Mouse (Mus musculus): ENCODE results near the gene Arhgef12. TPM values are rescaled to one million over a fixed set of nuclear protein-coding genes. Genes with fewer than 3 reads are reported as not detected.

Arhgef12 gene
- polyA plus RNA-seq, 1 experiment = 7.8 TPM

GRCm38 (mm10) chr9:43084496-43085362 lies 22.3 kb downstream of the Arhgef12 start:
- DNase-seq (ENCODE audit: low read depth, low spot score) = no peak
- WGBS = 67% methylated on average over 7 of the region's 7 CpGs

- DNase-seq (ENCODE audit: low read depth, low spot score) = no peak
- WGBS = 54% methylated on average over 7 of the region's 7 CpGs
Observed at GRCm38 (mm10) chr9:43083441-43084055, 23.5 kb downstream of the Arhgef12 start.

DNA sequence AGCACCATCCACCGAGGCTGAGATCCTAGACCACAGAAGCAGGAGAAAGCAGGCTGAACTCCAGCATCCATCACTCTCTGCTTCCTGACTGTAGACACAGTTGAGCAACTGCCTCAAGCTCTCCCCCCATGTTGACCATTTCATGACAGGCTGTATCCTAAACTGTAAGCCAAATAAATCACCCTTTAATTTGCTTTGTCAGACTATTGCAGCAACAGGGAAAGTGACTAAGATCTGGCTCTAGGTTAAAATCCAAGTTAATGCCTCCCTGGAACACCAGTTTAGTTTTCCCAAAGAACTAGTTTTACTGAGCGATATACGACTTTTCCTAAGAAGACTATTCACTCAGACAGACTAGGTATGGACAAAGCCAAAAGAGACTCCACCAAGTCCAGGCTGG lies 28.3 kb downstream of the Arhgef12 start:
- 86% methylated on average over 3 of the region's 3 CpGs for WGBS
- DNase-seq (ENCODE audit: low read depth, low spot score) = no peak

DNA sequence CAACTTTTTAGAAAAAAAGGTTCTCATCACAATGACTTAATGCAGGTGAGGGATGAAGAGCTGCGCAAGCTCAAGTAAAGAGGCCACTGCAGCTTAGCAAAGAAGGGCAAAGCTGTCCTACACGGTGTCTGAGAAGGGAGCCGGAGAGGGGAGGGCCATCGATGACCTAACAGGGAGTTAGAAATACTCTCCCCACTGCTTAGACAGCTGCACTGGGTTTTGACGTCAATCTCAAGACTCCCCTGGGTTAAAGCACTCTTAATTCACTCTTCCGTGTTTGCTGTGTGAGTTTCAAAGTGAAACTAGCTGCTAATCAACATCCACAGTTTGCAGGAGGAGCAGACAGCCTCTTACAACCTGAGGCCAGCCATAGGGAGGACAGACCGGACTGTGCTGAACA lies 30.9 kb downstream of the Arhgef12 start:
- WGBS = 67% methylated on average over 7 of the region's 7 CpGs
- DNase-seq (ENCODE audit: low read depth, low spot score) = no peak

DNA sequence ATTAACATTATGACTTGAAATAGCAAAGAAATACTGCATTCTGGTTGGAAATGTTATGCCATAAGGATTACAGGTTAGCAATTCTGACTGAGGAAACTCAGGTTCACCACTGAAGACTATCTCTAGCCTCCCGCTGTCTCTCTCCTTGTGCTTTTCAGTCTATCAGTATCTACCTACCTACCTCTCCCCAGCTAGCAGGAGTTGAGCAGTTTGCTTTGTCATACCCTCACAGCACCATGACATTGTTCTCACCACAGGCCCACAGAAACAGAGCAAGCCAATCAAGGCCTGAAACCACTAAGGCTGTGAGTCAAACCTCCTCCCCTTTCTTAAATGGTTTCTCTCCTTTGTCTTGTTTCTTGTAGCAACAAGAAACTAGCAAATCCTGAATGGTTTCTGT lies 32.4 kb downstream of the Arhgef12 start:
- no peak for DNase-seq (ENCODE audit: low read depth, low spot score)
- WGBS = 100% methylated on average over 1 of the region's 1 CpGs

DNA sequence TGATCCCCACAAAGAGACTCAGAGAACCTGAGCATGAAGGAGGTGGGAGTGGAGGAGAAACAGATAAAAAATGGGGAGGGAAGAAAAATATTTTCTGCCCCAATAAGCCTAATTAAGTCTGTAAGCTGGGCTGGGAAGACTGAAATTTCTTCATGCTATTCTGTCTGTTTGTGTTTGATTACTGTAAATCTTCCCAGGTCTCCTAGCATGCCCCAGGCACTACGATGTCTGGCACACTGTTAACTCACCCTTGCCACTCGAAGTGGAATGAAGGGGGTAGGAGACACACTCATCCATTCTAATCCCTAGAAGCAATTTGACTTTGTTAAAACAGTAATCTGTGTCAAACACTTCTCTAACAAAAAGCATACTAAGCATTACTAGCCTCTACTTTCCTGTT lies 35.3 kb downstream of the Arhgef12 start:
- WGBS = 67% methylated on average over 2 of the region's 2 CpGs
- no peak for DNase-seq (ENCODE audit: low read depth, low spot score)

DNA sequence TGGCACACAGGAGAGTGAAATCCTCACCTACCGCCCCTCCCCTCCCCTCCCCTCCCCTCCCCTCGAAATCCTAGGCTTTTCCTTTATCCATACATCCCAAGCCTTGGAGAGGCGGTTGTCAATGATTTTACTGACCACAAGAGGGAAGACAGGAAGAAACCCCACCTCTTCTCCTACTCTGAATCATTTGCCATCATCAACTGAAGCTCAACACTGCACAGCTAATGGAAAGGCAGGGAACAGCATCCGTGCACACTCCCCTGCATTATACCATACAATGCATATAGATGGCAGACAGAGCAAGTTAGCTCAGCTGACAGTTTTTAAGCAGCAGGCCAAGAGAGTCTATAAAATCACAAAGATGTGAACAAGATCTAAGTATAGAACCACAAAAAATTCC lies 35.9 kb downstream of the Arhgef12 start:
- WGBS = 66% methylated on average over 4 of the region's 4 CpGs

DNA sequence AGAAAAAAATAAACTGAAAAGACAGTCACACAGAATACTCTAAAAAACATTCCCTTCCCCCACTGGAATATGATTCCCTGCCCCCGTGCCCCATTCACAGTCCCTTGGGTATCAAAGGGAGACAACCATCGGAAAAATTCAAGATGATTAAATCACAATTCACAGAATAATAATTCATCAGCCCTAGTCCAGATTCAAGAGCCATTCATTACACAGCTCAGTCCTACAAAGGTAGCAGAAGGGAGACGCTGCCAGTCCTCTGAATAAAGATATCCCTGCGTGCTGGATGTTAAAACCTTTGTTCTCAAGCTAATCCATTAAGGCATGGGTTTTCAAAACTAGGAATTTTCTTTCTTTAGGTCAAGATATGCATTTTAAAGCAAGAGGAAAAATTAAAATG lies 36.5 kb downstream of the Arhgef12 start:
- WGBS = 85% methylated on average over 4 of the region's 4 CpGs
- DNase-seq (ENCODE audit: low read depth, low spot score) = no peak

More for the DNA sequence above, 35.9 kb downstream of the Arhgef12 start:
- no peak for DNase-seq (ENCODE audit: low read depth, low spot score)

DNA sequence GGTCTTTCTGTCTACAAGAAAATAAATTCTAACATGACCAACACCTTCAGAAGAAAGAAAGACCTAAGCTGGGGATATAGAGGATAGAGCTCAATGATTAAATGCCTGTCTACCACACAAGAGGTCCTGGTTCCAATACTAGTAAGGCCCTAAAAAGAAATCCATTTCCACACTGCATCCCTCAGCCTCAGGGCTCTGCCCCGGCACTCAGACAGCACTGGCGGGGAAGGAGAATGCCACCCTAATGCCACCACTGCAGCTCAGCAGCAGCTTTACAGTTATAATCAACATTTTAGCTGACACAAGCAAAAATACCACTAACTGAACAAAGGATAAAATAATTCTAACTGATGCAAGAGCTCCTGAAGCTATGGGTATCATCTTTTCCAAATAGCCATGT lies 36.9 kb downstream of the Arhgef12 start:
- DNase-seq (ENCODE audit: low read depth, low spot score) = no peak
- 83% methylated on average over 2 of the region's 2 CpGs for WGBS

DNA sequence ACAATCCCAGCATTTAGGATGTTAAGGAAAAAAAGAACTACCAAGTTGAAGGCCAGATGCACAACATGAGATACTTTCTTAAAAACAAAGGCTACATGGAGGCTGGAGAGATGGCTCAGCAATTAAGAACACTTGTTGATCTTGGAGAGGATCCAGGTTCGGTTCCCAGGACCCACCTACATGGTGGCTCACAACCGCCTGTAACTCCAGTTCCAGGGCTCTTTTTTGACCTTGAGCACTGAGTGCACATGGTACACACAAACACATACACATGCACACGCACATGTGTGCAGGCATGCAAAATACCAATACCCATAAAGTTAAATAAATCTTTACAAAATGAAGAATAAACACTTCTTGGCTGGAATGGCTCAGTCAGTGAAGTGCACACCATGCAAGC lies 39.1 kb downstream of the Arhgef12 start:
- DNase-seq (ENCODE audit: low read depth, low spot score) = no peak
- 23% methylated on average over 3 of the region's 3 CpGs for WGBS

- 83% methylated on average over 4 of the region's 4 CpGs for WGBS
- no peak for DNase-seq (ENCODE audit: low read depth, low spot score)
Observed at GRCm38 (mm10) chr9:43065231-43065630, 41.8 kb downstream of the Arhgef12 start.

DNA sequence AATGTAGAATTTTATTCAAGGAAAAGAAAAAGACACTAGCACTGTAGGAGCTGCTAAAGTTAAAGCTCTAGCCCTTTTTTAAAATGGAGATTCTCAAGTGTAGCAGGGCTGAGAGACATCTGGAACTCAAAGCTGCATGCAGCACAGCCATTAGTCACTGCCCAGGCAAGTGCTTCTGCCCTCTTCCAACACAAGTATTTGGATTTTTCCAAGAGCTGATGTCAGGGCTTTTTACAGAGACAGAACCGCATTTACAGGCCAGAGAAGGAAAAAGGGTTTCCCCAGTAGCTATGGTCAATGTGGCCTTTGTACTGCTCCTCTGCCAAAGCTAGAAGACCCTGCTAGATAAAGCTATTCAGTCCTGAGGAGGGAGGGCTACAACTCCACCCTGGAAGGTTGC lies 45.5 kb downstream of the Arhgef12 start:
- DNase-seq (ENCODE audit: low read depth, low spot score) = no peak
- WGBS = 69% methylated on average over 1 of the region's 1 CpGs

- 65% methylated on average over 2 of the region's 2 CpGs for WGBS
- DNase-seq (ENCODE audit: low read depth, low spot score) = no peak
Observed at GRCm38 (mm10) chr9:43050391-43050790, 56.6 kb downstream of the Arhgef12 start.

DNA sequence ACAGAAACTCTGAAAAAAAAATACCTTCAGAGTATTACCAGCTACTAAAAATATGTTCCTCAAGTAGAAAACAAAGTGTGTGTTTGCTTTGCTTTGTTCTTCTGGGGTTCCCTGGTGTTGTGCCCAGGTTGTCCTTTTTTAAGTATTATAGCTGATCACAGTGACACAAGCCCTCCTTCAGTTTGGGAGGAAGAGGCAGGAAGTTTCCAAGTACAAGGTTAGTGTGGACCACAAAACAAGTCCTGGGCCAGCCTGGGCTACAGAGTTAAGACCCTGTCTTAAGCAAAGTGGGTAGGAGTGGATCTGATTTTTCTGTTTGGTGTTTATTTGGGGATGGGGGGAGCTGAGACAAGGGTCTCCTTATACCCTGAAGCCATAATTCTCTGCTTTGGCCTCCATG lies 62.6 kb downstream of the Arhgef12 start:
- DNase-seq (ENCODE audit: low read depth, low spot score) = no peak

- WGBS = 65% methylated on average over 8 of the region's 8 CpGs
- no peak for DNase-seq (ENCODE audit: low read depth, low spot score)
Observed at GRCm38 (mm10) chr9:43038466-43038865, 68.6 kb downstream of the Arhgef12 start.

DNA sequence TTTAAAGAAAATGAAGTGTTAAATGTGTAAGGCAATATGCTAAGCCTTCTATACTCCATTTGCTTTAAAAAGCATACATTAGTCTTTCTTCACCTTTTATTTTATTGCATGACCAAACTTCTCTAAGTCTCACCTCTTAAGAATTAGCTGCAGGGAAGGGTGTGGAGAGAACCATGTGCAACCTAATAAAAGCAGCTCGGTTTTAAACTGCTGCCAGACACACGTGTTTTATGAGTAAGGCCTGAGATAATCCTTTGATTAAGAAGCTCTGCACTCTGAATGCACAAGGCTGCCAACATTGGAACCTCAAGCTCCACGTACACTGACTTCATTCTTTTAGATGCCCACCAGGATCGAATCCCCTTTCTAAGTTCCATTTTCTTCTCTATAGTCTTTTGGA lies 71.8 kb downstream of the Arhgef12 start:
- DNase-seq (ENCODE audit: low read depth, low spot score) = no peak
- 30% methylated on average over 4 of the region's 4 CpGs for WGBS

DNA sequence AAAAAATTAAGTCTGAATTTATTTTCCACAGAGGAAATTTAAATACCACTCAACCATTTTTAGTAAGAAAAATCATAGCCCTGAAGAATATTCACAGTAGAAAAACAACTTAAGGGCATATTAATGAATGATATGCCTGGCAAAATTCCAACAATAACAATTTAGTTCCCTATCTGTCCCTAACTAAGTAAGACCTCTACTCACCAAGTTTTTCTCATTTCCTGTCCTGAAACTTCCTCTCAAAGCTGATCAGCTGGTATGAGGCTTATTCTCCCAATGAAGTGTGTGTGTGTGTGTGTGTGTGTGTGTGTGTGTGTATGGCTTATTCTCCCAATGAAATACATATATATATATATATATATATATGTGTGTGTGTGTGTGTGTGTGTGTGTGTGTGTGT lies 72.8 kb downstream of the Arhgef12 start:
- no peak for DNase-seq (ENCODE audit: low read depth, low spot score)

- no peak for DNase-seq (ENCODE audit: low read depth, low spot score)
- 44% methylated on average over 5 of the region's 5 CpGs for WGBS
Observed at GRCm38 (mm10) chr9:43027757-43028156, 79.3 kb downstream of the Arhgef12 start.

DNA sequence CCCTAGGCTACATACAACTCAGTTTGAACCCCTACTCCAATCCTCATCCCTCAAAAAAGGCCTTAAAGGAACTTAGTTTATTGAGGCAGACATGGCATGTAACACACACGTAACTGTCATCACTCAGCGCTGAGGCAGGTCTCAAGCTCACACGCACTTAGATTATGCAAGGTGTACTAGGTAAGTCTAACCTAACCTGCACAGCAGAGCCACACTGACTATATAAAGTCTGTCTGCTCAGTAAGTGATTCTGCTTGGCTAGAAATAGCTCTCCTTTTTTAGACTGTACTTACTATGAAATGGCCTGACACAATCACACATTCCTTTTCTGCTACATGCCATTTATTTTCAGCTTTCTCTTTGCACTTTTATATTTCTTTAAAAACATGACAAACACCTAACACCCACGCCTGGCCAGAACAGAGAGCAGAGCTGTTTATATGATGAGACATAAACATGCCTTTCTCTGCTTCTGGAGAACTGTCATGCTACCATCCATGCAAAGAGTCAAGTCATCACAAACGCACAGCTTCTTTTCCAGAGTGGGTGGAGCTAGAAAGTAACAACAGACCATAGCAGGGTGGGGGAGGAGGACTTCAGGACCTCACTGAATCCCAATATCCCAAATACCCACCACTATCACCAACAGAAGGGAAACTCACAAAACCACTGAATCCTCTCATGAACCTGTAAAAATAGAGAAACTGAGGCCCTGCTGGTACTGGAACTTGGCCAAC lies 85.4 kb downstream of the Arhgef12 start:
- no peak for DNase-seq (ENCODE audit: low read depth, low spot score)
- WGBS = 76% methylated on average over 5 of the region's 5 CpGs

- WGBS = 93% methylated on average over 9 of the region's 9 CpGs
- no peak for DNase-seq (ENCODE audit: low read depth, low spot score)
Observed at GRCm38 (mm10) chr9:43019656-43020055, 87.4 kb downstream of the Arhgef12 start.

GRCm38 (mm10) chr9:43015786-43016185 lies 91.3 kb downstream of the Arhgef12 start:
- no peak for DNase-seq (ENCODE audit: low read depth, low spot score)
- WGBS = 73% methylated on average over 5 of the region's 5 CpGs

Data from large intestine, adult 2 months (tissue).